Mouse (Mus musculus) ES-Bruce4 (cell line): ENCODE measurements around the gene Rnf212b.

Experiments
- CTCF ChIP-seq: IDR thresholded peaks from one replicate; pipeline ENCODE4 v1.8.1; 2011; ENCODE audit warnings: low read depth, low read length
- EP300 ChIP-seq: IDR thresholded peaks from 2 replicates; pipeline ENCODE4 v1.6.1; 2011; ENCODE audit warnings: low read depth, low read length; ENCODE audit not compliant: insufficient read depth

DNA sequence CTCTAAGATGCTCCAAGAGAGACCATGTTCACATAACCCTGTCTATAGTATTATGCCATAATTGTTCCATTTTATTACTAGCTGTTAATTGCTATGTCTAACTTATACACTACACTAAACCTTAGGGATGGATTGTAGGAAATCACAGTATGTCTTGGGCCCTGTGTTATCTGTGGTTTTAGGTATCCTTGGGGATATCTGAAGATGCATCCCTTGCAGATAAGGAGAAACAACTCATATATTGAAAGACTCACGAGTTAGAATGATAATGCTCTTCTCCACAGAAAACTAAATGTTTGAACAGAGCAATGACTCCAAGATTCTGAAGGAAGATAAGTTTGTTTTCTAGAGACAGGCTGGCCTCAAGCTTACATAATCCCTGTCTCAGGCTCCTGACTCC is 20.6 kb upstream of the Rnf212b start:
- TF ChIP-seq EP300 (no peak), CTCF (no peak)
